Mouse (Mus musculus) naive thymus-derived CD4-positive, alpha-beta T cell, adult 2 months (primary cell): ENCODE data around the gene Vps50.
A peak's percentile ranks its signal among the peaks of the same experiment; 100 is the strongest.
"Not testable (repeated sequence)": the region's sequence is repeated elsewhere in the genome, so short reads cannot be mapped to it uniquely, and the experiment has no call there.

Source experiments
- DNase-seq: peaks from one replicate; pipeline ENCODE4 v3.0.0-alpha.2; 2011; ENCODE audit warnings: low read depth

Vps50 gene

GRCm38 (mm10) chr6:3498162-3498848 lies at the start of gene Vps50, which contains the start of gene Hepacam2:
TSS of gene Vps50 (plus strand) at chr6:3498382.
TSS of gene Hepacam2 (minus strand) at chr6:3498298.
- DNase-seq, result peak; percentile 91

GRCm38 (mm10) chr6:3454421-3454820 lies 43.8 kb upstream of the Vps50 start:
- DNase-seq, result no peak

DNA sequence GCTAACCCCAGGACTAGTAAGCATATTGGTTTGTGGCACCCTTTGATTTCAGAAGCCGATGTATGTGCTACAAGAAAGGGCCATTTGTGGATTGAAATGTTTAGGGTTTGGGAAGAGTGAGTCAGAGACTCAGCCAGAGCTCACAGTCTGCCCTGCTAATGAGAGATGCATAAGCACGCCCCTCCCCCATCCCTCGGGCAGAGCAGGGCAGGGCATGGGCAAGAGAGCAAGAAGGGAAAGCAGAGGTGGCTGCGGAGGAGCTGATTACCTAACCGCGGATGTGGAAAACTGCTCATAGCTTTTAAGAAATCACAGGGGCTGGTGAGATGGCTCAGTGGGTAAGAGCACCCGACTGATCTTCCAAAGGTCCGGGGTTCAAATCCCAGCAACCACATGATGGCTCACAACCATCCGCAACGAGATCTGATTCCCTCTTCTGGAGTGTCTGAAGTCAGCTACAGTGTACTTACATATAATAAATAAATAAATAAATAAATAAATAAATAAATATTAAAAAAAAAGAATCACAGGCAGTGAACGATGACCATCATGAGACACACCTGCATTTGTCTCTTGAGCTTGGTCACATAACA lies 42.1 kb upstream of the Vps50 start:
- DNase-seq, result no peak

DNA sequence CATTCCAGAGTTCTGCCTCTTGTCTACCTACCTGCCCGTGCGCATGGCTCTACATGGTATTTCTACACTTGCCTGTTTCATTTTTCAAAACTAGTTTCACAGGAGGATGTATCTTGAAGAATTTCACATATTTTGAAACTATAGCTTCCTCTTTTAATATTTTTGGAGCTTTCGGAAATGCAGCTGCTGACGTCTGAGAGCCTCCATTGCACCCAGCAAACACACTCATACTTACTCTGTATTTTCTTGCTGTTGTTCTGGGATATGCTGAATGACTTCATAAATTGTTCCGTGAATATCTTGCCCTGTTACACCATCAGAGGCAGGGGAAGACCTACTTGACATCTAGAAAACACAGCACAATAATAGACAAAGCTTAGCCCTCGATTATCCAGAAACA lies 35.2 kb upstream of the Vps50 start:
- no peak for DNase-seq

- DNase-seq, result no peak
Measured at GRCm38 (mm10) chr6:3463594-3463993, 34.6 kb upstream of the Vps50 start.

GRCm38 (mm10) chr6:3468627-3469026 lies 29.6 kb upstream of the Vps50 start:
- DNase-seq, result no peak

DNA sequence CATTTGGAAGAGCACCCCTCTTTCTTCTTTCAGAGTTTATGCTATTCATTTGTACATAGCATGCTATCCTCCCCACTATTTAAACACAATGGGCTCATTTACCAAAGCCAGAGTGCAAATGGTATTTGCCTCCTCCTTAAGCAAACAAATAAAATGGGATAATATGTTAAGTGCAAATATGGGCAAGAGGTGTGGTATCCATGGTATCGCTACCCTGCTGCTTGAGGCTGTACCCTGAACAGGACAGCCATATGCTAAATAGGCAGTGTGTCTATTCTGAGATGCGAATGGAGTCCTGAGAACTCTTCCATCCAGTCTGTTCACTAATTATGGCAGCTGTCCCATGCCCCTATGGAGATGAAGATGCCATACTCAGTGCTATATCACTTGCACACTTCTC lies 27.5 kb upstream of the Vps50 start:
- no peak for DNase-seq

DNA sequence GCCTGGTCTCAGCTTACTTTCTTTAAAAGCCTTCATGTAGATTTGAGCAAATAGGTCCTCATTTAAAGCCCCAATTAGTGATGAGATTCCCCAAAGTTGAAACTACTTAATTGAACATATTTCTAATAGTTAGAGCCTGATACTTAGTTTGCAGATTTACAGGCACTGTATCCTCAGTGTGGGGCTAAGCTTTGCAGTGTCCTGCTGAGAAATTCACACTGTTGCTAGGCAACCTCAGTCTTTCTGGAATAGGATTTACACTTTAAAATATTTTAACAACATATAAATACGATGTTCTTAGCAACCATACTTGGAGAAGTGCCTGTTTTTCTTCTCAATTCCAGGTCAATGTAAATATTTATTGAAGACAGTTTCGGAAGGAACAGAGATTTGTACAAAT lies 21.9 kb upstream of the Vps50 start:
- no peak for DNase-seq

DNA sequence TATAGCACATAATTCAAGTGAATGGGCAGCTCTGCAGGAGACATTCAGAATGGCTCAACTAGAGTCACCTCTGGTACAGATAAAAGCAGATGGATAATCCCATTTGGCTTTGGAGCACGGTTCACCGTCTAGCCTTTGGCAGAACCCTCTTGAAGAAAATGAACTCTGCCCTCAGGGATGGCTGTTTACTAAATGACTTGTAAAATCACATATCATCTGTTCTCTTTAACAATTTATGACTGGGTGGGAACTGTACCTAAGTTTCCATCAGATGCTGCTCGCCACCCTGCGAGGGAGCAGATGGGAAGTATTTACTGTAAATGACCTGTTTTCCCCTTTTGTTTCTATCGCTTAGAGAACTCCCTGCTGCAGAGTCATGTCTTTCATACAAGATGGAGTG lies 18.3 kb upstream of the Vps50 start:
- no peak for DNase-seq

GRCm38 (mm10) chr6:3481705-3482104 lies 16.5 kb upstream of the Vps50 start:
- DNase-seq, result no peak

- DNase-seq, result no peak
Measured at GRCm38 (mm10) chr6:3485133-3485532, 13.0 kb upstream of the Vps50 start.

DNA sequence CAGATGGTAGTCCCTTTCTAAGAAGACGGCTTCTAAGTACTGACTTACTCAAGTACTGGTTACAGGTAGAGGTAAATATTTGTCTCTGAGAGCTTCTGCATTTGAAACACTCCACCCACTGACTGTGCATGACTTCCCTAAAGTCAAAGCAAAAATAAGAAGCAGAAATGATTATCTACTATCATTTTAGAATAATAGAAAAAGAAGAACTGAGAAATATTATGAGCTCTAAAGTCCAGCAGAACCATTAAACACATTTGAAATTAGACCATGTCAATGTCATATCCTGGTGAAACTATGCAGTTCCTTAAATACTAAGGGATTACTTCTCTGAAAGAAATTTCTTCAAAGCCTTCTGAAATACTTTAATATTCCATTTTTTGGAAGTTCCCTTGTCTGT lies 10.8 kb upstream of the Vps50 start:
- no peak for DNase-seq

GRCm38 (mm10) chr6:3494285-3494684 lies 3.9 kb upstream of the Vps50 start:
- no peak for DNase-seq

DNA sequence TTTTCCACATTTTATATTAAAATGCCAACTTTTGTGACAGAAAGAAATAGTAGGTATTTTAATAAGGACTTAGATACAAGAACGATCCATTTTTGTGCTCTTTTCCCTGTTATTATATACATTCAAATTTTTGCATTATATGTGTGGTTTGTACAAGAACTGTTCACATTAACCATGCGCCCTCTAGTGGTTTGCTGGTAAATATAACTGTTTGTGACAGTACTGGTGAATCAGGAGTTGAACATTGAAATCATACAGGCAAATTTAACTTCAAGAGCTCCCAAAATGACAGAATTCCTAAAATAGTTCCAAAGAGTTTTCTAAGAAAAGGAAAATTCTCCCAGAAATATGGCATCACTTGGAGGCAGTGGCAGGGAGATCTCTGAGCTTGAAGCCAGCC lies 2.0 kb upstream of the Vps50 start:
- DNase-seq, result peak; percentile 75

DNA sequence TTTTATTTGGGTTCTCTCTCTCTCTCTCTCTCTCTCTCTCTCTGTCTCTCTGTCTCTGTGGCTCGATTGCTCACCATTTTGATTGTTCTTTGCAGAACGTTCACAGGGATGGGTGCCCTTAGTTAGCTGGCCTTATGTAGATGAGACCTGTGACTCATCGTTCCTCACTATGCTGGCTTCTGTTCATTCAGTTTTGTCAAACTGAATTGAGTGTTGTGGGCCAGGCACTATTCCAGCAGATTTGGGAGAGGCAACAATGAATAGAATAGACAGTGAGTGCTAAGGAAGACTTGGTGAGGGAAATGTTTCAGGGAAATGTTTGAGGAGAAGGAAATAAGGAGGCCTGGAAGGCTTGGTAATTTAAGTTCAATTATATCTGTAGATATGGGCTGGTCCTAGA lies 2.1 kb downstream of the Vps50 start:
- DNase-seq, result no peak

GRCm38 (mm10) chr6:3505289-3505688 lies 7.1 kb downstream of the Vps50 start:
- no peak for DNase-seq

DNA sequence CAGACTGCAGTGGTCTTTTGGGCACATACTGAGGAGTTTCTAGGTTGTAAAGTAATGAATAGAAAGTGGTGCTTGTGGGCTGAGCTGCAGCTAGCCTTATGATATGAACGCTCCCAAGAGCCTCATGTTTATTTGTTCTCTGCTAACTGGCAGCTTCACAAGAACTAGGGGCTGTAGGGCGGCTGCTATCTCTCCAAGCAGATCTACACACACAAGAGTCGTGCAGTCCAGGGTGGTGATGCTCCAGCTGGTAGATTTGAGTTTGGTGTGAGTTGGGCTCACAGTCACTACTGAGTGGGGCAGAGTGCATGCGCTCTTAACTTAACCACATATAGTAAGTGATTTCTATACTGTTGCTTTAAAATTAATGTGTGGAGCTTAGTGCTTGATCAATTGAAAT lies 8.9 kb downstream of the Vps50 start:
- DNase-seq, result no peak

DNA sequence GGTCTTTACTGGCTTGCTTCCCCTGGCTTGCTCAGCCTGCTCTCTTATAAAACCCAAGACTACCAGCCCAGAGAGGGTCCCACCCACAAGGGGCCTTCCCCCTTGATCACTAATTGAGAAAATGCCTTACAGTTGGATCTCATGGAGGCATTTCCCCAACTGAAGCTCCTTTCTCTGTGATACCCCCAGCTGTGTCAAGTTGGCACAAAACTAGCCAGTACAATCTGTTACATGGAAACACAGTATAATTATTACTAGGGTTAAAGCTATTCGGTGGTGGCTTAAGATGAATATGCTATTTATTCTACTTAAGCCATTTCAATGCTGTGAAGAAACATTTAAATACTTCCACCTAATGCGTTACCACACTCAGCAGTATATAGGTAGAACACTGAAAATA lies 10.0 kb downstream of the Vps50 start:
- not testable (repeated sequence) for DNase-seq

DNA sequence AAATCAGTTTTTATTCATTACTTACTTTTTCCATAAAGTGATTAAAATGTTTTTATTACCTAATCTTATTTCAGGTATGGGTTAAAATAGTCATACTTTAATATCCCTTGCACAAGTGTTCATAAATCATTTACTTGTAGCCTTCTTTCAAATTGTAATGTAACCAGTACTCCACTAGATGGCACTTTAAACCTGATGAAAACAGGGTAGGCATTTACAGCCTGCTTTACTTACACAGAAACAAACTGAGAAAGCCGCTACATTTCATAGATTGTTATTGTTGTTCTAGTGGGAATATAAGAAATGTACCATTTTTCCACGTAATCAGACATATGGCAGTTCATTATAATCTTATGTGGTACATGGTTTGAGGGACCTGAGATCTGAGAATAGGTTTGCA lies 11.6 kb downstream of the Vps50 start:
- peak; percentile 62 for DNase-seq

- no peak for DNase-seq
Measured at GRCm38 (mm10) chr6:3511116-3511515, 12.9 kb downstream of the Vps50 start.

DNA sequence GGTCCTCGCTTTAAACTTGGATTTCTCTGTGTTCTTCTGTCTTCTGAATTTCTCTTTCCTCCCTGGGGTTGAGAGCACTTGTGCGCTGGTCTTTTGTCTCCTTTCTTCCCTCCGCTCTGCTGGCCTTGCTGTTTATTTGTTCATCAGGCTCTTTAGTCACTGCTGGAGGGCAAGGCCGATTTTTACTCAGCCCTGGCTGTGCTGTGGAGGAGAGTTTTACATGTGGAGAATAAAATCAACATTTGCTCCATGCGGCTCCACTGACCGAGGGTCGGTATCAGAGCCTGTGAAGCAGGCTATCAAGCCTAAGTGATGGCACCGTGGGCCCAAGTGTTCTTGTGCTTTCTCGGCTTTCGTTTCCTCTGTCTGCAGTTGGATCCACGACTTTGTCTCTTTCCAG lies 13.4 kb downstream of the Vps50 start:
- no peak for DNase-seq

DNA sequence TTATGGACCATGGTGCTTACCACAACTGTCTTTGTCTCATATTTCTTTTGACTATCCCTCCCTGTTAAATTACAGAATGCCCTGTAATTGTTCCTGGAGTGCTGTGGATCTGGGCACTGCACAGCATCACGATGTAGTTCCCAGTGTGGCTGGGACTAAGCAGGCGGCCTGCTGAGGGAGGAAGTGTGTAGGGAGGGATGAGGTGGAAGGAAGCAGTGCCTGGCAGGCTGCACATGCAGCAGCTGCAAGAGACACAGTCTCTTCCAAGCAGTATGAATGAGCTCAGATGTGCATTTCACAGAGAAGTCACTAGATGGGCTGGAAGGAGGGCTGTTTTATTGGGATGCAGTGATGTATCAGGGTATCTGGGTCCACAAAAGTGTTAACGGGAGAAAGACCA lies 14.4 kb downstream of the Vps50 start:
- DNase-seq, result no peak

DNA sequence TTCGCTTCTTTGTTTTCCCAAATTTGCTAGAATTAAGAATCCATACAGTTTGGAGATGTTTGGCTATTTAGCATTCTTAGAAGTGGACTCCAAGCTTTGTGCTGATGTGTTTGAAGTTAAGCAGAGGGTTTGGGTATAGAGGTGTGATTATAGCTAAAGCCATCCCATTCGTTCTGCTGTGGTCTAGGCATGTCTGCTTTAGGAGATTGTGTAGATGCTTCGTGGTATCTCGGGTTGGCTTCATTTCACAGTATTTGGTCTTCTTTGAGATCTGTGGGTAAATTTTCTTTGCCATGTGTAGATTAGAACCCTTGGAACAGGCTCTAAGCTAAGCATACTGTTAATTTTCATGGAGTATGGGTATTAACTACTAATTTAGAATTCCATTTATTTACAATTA lies 30.0 kb downstream of the Vps50 start:
- no peak for DNase-seq

DNA sequence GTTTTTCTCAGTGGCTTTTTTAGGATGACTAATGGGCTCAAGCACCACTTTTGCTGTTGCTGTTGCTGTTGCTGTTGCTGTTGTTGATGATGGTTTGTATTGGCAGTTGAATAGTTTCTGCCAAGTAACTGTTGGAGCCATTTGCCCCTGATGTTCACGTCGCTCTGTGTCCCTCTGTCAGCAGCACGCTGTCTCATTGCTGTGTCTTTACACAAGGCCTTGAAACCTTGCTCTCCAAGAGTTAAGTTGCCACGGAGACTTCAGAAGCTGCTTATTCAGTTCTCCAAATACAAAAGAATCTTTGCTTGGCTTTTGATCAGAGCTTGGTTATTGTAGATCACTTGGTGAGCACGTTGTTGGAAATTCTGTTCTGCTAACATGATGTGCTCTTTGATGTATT lies 33.3 kb downstream of the Vps50 start:
- DNase-seq, result no peak
